Mouse (Mus musculus) layer of hippocampus, adult 2 months (tissue): ENCODE measurements around the gene Vps25. TPM values are rescaled to one million over a fixed set of nuclear protein-coding genes. Genes with fewer than 3 reads are reported as not detected.

Experiments used
- DNase-seq, 2 experiments: peaks; one replicate each; pipeline ENCODE4 v3.0.0; 2022; ENCODE audit warnings: low spot score in 2 of 2
- H3K27ac ChIP-seq: fragments of 200-600 bp; 2 replicates; pipeline ENCODE4 v1.8.1; 2022
- H3K4me3 ChIP-seq: fragments of 200-600 bp; 2 replicates; pipeline ENCODE4 v1.8.1; 2022; ENCODE audit warnings: mild to moderate bottlenecking
- CTCF ChIP-seq: fragments of 200-600 bp; conservative IDR thresholded peaks from 2 replicates; pipeline ENCODE4 v1.8.1; 2022; ENCODE audit warnings: antibody characterized with exemption, mild to moderate bottlenecking, moderate library complexity
- total RNA-seq, 2 experiments: library from RNA; stranded (reverse); gene quantifications; 2 replicates each; pipeline ENCODE4 v1.2.3; 2021

Gene Vps25
- total RNA-seq, 2 experiments from 2014 or later, result 68.8 to 69.4 TPM

DNA sequence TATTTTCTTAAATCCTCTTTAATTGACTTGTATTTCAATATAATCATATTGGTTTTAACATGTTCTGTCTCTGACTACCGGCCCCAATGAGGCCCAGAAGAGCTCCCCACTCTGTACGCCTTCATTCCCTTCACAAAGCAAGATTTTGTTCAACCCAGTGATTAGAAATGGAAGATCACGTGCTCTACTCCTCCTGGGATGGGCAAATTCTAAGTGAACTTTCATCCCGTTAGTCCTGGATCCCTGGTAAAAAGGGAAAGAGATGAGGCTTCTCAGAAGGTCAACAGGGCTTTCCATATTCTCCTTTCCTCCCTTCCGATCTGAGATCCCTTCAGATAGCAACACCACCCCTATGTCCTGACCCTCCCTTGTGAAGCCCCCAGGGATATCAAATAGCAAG, 23.0 kb upstream of the Vps25 start:
- H3K4me3 ChIP-seq, result peak overlapping the region; percentile 32
- H3K27ac ChIP-seq, result peak overlapping the region; percentile 90
- no peak for TF ChIP-seq CTCF
- DNase-seq, result no peak

DNA sequence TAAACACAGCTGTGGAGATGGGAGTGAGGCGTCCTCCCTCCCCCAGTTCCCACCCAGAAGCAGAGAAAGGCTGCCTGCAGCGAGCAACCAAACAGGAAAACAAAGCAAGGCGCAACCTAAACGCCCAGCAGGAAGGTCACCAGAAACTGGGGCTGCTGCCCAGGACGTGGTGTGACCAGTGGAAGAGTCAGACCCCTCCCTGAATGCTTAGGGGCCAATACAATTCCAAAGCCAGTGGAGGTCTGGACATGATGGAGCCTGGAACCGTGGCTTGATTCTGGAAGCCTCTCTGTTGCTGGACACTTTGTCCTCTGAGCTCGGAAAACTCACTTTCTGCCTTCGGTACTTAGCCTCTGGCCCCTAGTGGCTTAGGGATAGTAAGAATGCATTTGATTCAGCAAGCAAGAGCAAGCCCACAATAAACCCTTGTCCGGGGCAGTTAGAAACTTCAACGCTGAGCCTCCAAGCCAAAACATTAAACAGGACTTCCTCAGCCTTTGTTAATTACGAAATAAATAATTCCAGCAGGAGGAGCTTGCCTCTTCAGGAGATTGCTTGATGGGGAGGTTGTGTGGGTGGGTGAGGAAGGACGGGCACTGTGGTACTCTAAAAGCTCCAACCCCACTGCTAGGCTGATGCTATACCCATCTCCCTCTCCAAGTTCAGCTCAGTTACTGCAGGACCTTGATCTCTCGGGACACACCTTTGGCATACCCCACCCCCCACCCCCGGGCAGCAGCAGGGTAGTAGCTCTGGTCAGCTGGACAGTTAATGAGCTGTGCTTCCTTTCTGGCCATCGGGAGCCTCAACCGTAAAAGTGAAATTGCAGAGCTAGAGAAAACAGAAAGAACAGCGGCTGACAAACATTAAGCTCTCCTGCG, 22.3 kb upstream of the Vps25 start:
- TF ChIP-seq CTCF, result no peak; the same call in 1 of the 2 replicates
- H3K4me3 ChIP-seq, result peak overlapping the region; percentile 32
- DNase-seq, result no peak
- H3K27ac ChIP-seq, result peak overlapping the region; percentile 90

DNA sequence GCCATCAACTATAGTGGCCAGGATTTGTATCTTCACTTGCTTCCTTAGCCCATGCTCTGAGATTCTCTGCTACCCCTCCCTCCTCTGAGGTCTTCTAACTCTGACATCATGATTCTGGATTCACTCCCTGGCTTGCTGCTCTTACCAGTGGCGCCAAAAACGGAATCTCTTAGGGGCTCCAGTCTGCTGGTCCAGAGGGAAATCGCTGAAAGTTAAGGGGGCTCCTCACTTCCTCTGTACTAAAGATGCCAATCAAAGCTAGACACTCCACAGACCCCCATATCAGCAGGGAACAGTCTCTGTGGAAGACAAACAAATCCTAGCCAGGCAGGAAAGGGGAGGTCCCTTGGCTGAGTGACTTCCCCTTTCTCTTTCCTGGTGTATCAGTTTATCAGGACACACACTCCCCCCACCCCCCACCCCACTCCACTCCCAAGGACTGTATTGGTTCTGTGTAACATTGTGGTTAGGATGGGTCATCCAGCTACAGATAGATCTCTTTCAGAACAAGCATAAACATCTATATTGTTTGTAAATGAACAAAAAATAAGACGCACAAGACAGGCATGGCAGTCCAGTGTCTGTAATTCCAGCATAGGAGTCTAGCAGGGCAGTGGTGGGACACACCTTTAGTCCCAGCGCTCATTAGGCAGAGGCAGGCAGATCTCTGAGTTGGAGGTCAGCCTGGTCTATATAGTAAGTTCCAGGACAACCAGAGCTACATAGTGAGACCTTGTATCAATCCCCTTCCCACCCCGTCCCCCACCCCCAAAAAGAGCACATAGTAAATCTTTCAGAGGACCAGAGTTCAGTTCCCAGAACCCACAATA, 21.3 kb upstream of the Vps25 start:
- Histone ChIP-seq H3K4me3 (peak overlapping the region; percentile 32; the same call in 1 of the 2 replicates), H3K27ac (peak overlapping the region; percentile 90)
- TF ChIP-seq CTCF, result no peak
- DNase-seq, result no peak

DNA sequence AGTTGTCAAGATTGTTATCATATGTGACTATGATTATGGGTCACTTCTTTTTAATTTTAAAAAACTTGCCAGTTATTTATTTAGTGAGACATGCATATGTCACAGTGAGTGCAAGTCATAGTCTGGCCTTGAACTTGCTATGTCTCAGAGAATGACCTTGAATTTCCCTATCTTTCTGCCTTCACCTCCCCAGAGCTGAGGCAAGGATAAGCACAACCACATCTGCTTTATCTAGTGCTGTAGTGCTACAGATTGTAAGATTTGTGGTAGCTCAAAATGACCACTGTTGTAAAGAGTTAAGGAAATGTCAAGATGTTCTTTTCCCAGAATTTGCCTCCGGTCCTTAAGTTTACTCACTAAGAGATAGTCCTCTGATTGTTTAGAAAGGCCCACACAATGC, 20.3 kb upstream of the Vps25 start:
- no peak for TF ChIP-seq CTCF
- no peak overlapping the region for H3K4me3 ChIP-seq
- no peak overlapping the region for H3K27ac ChIP-seq
- no peak for DNase-seq

DNA sequence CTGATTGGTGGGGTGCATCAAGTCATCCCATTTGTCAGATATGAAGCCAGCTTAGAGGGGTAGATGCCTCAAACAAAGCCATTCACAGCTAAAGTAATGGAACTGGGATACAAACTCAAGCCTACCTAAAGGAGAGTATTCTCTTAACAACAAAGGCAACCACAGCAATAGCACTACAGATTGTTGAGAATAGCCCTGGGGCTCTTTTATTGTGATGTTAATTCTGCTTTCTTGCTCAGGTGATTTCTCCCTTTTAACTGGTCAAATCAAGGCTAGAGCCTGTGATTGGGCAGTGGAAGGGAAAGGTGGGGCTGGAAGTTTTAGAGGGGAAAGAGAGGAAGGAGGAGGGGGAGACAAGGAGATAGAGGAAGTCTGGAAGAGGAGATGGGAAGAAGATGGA, 19.4 kb upstream of the Vps25 start:
- Histone ChIP-seq H3K27ac (no peak overlapping the region), H3K4me3 (no peak overlapping the region)
- no peak for TF ChIP-seq CTCF
- DNase-seq, result no peak

DNA sequence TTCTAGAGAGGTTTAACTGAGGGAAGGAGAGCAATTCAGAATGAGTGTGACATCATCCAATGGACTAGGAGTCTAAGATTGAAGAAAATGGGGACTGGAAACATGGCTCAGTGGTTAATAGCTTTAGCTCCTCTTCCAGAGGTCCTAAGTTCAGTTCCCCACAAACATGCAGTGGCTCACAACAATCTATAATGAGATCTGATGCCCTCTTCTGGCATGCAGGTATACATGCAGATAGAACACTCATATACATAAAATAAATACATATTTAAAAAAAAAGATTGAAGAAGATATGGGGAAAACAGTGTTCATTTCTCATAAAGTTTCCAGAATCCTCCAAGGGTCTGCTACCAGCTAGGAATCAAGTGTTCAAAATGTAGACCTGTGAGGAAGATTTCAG, 18.1 kb upstream of the Vps25 start:
- no peak for DNase-seq
- Histone ChIP-seq H3K4me3 (no peak overlapping the region), H3K27ac (no peak overlapping the region)
- TF ChIP-seq CTCF, result peak; percentile 51

DNA sequence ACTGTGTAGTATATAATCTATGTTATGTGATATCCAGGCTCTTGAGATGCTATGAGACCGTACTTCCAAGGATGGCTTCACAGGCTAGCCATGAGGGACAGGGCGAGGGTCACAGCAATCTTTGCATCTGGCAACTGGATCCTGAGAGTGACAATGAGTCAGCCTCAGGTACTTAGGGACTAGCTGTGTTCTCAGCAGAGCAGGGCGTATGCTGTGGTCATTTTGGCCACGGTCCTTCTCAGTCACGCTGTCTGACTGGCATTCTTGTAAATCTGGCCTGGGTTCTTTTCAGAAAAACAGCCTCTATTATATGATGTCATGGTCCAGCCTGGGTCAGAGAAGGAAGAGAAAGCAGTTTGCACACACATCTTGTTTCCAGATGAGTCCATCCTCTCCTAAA, 16.7 kb upstream of the Vps25 start:
- no peak overlapping the region for H3K27ac ChIP-seq
- no peak overlapping the region for H3K4me3 ChIP-seq
- DNase-seq, result no peak
- TF ChIP-seq CTCF, result no peak

DNA sequence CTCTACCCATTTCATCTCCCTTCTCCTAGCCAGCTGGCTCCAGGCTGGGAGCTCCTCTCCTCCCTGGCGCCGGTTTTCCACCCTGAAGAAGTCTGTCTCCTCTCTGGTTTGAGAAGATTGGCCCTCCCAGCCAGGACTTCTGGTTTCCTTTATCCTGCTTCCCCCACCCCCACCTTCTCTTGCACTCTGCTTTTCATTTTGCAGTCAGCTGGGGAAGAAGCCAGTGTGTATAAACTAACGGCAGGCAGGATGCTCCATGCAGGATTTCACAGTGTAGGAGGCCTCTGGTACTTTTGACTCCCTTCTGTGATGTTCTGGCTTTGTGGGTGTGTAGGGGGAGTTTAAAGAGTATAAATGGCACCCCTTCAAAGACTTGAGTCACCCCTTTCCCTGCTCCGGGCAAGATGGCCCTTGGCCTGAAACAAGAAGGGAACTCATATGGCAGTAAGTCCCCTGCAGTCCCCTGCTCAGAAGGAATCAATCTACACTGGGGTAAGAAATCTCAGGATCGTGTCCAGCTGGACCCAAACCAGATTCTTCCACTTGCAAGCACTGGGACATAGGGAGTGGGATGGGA, 15.3 kb upstream of the Vps25 start:
- no peak for TF ChIP-seq CTCF
- DNase-seq, result peak in 1 of 2 experiments; percentile 39
- Histone ChIP-seq H3K4me3 (no peak overlapping the region), H3K27ac (peak overlapping the region; percentile 90)

DNA sequence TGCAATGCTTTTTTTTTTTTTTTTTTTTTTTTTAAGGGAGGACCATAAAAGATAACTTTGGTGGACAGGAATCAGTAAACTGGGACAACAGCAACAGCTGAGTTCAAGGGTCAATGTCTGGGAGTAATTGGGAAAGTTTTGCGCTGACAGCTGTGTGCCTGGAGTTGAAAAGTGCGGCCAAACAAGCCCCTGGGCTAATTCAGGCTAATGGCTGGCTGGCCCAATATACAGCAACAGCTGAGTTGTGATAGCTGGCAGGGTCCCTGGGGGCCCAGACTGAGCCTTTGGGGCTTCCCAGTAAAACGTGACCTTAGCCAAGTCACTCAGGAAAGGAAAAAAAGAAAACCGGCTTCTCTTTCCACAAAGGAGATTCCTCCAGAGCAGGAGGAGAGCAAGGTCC, 8.4 kb upstream of the Vps25 start:
- Histone ChIP-seq H3K27ac (peak overlapping the region; percentile 92), H3K4me3 (no peak overlapping the region)
- no peak for DNase-seq
- no peak for TF ChIP-seq CTCF

DNA sequence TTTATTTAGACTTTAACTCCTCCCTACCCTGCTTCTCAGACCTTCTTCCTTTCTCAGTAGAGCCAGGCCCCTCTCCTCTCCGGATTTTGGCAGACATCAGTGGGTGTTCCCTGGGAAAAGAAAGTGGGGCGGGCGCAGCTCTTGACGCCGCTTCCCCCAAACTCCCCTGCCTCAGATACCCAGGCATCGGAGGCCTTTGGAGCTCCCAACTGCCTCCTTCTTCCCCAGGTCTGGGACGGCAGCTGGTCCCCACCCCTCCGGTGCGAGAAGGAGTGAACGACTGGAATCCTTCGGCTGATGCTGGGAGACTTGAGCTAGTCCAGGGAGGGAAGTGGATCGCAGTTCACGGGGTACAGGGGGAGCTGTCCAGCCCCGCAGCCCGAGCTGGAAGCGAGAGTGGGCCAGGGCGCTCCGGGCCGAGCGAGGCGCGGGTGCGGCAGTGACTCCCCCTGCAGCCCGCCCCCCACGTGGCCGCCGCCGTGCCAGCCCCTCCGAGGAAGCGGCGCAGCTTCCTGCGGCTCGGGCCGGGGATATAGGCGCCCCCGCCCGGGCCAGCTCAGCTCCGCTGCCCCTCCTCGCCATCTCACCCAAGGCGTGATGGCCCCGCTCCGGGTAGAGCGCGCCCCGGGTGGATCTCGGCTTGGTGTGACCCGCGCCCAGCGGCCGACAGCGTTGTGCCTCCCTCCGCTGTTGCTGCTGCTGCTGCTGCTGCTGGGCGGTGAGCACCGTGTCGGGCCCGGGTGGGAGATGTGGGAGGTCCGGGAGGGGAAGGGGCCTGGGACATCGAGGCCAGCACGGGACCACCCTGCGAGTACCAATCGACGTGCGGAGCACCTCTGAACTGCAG, 7.4 kb upstream of the Vps25 start, which contains the start of gene Ramp2:
Ramp2 (plus strand) TSS at position 174 of the 847 bp plus-strand sequence.
- Histone ChIP-seq H3K27ac (peak within 1 kb of the TSS; percentile 92), H3K4me3 (peak within 1 kb of the TSS; percentile 85)
- peak in 1 of 2 experiments; percentile 32 for DNase-seq
- TF ChIP-seq CTCF, result no peak; the same call in 1 of the 2 replicates

DNA sequence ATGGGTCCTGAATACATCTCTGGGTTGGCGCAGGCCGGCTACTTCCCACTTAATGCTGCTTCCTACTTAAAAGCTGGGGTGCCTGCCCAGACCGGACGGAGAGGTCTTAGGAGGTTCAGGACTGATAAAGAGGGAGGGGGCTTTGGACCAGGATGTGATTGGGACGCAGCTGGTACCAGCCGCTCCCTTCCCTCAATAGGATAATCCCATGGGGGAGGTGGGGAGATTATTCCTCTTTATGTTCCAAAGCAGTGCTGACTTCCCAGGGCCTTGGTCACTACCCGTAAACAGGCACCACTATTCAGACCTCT, 6.8 kb upstream of the Vps25 start:
- H3K4me3 ChIP-seq, result peak overlapping the region; percentile 85
- no peak for DNase-seq
- H3K27ac ChIP-seq, result peak overlapping the region; percentile 92
- TF ChIP-seq CTCF, result no peak; the same call in 1 of the 2 replicates

DNA sequence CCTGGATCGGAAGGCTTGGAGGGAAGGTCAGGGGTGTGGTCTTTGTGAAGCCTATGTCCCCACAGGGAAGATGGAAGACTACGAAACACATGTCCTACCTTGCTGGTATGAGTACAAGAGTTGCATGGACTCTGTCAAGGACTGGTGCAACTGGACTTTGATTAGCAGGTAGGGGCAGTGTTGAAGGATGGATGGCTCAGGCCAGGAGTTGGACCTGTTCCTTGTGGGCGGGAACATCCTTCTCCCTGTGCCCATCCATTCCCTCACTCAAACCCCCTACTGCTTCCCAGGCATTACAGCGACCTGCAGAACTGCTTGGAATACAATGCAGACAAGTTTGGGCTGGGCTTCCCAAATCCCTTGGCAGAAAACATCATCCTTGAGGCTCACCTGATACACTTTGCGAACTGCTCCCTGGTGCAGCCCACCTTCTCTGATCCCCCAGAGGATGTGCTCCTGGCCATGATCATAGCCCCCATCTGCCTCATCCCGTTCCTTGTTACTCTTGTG, 5.9 kb upstream of the Vps25 start:
- TF ChIP-seq CTCF, result no peak
- DNase-seq, result no peak
- peak overlapping the region; percentile 92 for H3K27ac ChIP-seq
- peak overlapping the region; percentile 85 for H3K4me3 ChIP-seq
